Mouse (Mus musculus) adipocyte (in vitro differentiated cells): ENCODE results near the gene Pot1b.

ENCODE experiments used
- DNase-seq: peaks from one replicate; pipeline ENCODE4 v3.0.0-alpha.2; 2016; ENCODE audit warnings: low spot score

Gene Pot1b

GRCm38 (mm10) chr17:55711984-55712811 is at the start of gene Pot1b:
Gene Pot1b, minus strand, starts transcription at chr17:55712628.
- DNase-seq, result peak; percentile 97

GRCm38 (mm10) chr17:55751170-55751569 is 38.7 kb upstream of the Pot1b start:
- no peak for DNase-seq

- DNase-seq, result no peak
These were observed 37.4 kb upstream of the Pot1b start, which contains the start of gene Adgre4 for GRCm38 (mm10) chr17:55749786-55750185. Gene Adgre4, plus strand, starts transcription at chr17:55749984.

- no peak for DNase-seq
These were observed 24.2 kb upstream of the Pot1b start for GRCm38 (mm10) chr17:55736675-55737074.

DNA sequence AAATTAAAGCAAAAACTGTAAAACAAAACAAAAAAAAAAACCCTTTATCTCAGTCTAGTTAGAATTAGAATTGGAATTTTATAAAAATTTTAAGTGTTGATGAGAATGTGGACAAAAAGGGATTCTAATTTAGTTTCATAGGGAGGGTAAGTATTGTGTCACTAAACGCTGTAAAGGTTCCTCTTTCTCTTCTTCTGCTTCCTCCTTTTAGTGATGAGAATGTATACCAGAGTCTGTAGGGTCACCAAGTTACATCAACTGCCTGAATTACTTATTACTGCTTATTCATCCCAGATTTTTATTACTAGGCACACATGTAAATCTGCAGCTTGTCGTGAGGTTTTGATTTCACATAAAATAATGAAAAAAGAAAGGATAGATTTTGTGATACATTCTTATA is 13.8 kb upstream of the Pot1b start:
- no peak for DNase-seq

DNA sequence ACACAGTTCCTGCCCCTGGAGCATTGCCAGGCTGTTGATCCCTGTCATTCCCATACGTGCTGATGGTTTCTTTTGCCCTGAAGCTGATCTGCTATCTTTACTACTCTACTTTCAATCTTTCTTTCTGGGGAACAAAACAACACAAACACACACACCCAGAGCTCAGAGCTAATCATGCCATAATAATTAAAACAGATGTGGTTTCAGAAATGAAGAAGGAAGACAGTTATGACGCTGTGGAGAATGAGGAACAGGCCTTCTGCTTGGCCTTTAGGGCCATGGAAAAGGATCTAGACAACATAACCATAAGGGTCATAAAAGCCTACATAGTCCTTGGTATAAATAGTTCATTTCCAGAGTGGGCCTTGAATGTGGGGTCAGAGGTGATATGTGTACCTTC is 9.8 kb upstream of the Pot1b start:
- DNase-seq, result no peak

DNA sequence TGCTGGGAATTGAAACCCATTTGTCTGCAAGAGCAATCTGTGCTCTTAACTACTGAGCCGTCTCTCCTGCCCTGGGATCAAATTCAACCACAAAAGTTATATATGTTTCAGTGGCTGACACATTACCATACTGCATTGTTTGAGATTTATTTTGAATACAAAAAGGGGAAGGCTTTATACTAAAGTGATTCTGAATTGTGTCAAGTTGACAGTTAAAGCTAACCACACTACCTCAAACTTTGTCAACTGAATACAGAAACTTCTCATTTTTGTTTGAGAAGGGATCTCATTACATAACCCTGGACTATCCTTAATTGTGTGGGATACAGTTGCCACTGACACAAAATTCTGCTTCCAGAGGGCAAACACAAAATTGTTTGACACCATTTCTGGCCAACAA is 8.8 kb upstream of the Pot1b start:
- DNase-seq, result no peak

DNA sequence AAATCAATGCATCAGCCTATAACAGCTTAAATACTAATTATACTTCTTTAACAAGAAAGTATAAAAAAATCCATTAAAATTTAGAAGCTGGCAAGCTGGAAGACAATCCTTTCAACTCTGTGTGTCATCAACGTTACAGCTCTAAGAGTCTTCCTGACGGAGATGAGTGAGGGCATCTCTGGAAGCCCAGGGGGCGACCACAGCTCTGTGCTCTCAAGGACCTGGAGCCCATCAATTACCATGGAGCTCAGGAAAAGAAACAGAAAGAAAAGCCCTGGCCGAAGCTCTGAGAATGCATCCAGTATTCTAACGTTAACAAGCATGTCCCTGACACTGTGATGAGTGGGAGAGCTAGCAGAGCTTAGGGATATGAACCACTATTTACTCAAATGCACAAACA is 9.6 kb downstream of the Pot1b start:
- no peak for DNase-seq

DNA sequence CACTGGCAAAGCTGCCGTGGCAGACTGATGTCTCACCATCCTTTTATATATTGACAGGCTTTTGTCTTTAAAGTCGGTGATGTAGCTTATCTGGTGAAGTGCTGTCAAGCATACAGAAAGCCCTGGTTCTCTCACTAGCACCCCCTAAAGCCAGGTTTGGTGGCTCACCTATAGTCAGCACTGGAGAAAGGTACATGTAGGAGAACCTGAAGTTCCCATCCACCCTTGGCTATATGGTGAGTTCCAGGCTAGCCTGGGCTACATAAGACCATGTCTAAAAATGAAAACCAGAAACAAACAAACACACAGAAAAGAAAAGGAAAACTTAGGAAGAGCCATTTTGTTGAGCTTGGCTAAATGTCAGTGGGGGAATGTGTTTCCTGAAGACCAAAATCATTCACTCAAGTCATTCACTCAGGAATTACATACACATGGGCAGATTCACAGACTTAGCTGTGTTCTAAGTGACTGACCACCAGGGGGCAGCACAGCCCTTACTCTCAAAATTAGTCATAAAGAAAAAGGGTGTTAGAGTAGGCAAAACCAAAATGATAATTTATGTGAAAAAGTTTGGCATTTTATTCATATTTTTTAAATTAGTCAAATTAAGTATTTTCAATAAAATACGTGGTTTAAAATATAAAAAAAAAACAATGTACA is 10.1 kb downstream of the Pot1b start:
- peak; percentile 87 for DNase-seq

- no peak for DNase-seq
These were observed 13.0 kb downstream of the Pot1b start for GRCm38 (mm10) chr17:55699388-55699787.

DNA sequence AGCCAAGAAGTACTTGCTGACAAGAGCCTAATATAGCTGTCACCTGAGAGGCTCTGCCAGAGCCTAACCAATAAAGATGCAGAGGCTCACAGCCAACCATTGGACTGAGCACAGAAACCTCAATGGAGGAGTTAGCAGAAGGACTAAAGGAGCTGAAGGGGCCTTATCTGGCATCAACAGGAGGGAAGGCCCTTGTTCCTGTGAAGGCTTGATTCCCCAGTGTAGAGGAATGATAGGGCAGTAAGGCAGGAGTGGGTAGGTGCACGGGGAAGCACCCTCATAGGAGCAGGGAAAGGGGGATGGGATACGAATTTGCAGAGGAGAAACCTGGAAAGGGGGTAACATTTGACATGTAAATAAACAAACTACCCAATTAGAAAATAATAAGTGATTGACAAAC is 51.3 kb downstream of the Pot1b start:
- DNase-seq, result no peak

DNA sequence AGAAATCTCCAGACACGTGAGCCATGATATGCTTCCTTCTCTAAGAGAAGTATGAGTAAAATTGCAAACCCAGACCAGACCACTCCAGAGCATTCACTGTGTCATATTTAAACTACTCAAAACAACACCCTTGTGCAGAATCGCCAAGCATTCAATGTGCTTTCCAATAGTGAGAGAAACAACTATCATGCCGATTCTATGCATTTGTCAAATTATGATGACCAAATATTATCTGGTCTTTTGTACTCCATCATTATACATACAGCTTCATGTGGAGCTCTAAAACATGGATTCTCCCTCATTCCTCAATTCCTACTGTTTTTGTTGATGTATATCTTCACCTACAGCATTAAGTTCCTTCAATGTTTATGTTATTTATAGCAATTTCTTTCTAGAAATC is 87.3 kb downstream of the Pot1b start, which contains the start of gene Vmn2r118:
Vmn2r118 (minus strand) TSS at position 101 of the 400 bp plus-strand sequence.
- DNase-seq, result peak; percentile 1
